Mouse (Mus musculus) cerebellum, postnatal 25 days (tissue): ENCODE results near the gene Hmgxb4.

Experiments used
- DNase-seq, 2 experiments: peaks; one replicate each; pipeline ENCODE4 v3.0.0; 2021; ENCODE audit warnings: mixed read lengths in 2 of 2

Gene Hmgxb4

DNA sequence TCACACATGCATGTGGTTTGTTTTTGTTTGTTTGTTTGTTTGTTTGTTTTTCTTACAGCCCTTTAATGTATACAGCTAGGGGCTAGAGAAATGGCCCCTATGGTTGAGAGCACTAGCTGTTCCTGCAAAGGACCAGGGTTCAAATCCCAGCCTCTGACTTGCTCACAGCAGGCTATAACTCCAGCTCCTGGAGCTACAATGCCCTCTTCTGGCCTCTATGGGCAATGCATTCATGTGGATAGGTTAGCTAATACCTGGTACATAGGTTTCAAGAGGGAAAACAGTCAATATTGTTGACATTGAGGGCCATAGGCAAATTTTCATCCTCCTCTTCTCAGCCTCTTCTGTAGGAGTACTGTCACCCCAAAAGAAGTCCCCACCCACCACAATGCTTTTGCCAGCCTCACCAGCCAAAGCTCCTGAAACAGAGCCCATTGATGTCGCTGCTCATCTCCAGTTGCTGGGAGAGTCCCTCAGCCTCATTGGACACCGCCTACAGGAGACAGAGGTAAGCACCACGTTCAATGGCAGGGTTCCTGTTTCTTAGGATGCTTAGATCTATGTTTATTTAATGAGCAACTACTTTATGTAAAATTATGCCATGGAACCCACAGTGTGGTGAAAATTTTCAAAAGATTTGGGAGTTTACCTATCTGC lies 30.6 kb downstream of the Hmgxb4 start:
- DNase-seq, result no peak

DNA sequence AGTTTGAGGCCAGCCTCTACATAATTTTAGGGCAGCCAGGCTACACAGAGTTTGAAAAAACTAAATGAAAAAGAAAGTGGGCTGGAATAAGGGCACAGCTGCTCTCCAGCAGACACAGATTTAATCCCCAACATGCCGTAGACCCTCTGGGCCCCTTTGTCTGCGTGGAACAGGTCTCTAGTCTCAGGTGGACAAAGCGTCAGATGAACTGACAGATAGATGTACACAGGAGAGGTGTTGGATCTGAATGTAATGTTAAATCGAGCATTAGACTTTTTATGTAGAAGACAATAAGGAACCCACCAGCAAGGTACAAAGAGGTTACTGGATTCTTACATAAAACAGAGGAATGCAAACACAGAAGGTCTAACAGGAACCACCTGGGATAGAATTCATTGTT lies 32.7 kb downstream of the Hmgxb4 start:
- no peak for DNase-seq

DNA sequence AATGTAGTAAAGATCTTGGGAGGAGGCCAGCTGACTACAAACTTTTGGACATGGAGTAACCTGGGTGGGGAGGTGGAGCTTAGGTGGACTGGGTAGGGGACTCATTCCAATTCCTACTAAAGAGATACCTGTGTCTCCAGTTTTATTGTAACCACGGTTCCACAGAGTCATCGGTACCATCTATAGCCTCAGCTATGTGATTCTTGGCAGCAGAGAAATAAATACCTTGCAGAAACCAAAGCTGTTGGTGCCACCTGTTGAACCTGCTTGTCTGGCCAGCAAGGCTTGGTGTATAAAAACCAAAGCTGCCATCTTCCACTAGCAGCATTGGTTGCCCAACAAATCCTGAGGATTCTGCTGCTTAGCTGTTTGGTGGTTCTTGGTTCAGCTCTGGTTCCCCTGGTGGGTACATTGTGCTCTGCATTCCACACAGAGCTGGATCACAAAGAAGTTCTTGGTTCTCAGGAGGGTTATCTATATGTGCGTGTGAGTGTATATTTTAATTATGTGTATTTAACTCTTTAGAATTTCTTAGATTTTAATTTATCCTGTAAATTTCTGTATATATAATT lies 37.4 kb downstream of the Hmgxb4 start:
- DNase-seq, result no peak

DNA sequence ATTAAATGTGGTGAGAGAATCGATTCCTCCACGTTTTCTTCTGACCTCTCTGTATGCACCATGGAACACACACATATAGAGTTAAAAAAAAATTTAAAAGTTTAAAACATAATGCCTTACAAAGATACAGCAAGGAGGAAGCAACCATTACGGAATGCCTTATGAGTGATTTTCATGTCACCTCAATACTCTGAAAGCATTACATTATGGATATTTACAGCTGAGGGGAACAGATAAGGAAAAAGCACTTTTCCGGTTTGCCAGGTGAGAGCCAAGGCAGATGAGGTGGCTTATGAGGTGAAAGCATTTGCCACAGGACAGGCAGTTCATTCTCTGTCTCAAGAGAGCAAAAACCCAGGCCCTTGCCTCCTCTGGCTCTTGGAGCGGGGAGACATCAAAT lies 39.8 kb downstream of the Hmgxb4 start:
- no peak for DNase-seq

DNA sequence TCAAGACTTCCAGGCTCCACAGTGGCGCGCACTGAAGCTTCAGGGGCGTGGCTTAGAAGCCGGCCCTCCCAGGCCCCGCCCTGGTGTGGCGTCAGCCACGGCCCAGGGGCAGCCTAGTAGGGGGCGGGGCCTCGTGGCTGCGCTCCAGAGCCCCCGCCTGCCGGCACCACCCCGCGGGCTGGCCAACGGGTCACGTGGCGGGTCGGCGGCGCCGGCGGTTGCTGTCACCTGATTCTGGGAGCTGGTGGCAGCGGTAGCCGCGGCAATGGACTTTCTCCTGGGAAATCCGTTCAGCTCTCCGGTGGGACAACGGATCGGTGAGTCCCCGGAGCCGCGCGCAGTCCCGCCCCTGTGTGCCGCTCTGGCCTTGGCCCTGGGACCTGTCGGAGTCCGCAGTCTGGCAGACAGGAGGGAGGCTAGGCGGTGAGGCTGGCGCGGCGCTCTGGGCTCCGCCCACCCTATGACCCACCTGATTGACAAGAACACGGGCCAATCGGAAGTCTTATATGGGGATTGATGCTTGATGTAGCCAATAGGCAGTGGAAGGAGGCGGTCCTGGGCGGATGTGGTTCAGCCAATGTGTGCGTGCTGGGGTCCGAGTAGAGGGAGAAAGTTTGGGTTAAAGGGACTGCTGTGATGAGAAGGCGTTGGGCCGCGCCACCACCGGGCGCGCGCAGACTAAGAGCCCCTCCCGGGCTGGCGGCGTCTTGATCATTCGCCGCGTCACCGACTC lies 40.5 kb downstream of the Hmgxb4 start, which contains the start of gene Tom1:
TSS of gene Tom1 (plus strand) at position 195 of the 733 bp plus-strand sequence.
- peak; percentile 98 to 99 for DNase-seq

DNA sequence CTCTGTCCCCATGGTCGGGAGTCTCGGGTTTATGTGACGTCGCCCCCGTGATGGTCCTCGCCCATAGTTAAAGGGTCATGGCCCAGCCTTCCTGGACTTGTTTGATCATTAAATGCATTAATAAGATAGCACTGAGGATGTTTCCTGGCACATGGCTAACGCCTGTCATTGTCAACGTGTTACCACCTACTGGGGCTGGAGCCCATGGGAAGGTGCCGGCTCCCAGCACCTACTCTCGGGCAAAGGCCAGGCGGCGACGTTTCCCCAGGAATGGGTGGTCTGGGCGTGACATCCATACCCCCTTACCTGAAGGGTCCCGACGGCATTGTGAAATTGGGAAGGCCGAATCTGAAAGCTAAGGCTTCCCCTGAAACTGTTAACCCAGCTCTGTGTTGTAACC lies 41.1 kb downstream of the Hmgxb4 start:
- DNase-seq, result no peak

DNA sequence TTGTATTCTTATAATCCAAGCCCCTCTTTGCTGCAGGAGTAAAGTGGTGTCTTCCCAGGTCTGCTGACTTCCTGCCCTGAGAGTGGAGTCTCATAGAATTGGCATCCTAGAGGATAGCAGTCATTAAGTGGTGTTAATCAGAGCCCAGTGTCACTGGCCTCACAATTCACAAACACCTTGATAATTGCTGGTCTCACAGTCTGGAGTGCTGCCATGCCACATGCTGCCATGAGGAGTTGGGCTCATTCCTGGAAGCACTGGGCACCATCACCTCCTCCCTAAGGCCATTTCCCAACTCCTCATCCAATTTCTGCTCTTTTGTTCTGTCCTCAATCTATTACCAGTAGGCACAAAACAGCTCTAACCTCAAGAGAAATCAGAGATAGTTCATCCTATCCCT lies 42.5 kb downstream of the Hmgxb4 start:
- DNase-seq, result peak in 1 of 2 experiments; percentile 57

DNA sequence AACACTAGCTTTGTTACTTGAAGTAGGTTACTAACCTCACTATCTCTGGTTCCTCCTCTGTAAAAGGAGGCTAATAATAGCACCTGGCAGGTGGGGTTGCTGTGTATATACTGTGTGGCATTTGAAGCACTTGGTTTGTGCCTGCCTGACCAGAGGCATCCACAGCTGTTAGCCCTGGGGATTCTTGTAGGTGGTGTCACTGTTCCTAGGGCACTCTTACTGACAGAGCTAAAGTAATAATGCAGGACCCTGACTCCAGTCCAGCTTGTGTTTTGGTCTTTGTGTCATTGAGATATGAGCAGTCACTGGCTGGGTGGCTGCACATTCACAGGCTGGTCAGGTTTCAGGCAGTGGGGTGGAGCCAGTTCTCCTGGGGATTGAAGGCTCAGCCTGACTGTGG lies 45.3 kb downstream of the Hmgxb4 start:
- DNase-seq, result no peak

DNA sequence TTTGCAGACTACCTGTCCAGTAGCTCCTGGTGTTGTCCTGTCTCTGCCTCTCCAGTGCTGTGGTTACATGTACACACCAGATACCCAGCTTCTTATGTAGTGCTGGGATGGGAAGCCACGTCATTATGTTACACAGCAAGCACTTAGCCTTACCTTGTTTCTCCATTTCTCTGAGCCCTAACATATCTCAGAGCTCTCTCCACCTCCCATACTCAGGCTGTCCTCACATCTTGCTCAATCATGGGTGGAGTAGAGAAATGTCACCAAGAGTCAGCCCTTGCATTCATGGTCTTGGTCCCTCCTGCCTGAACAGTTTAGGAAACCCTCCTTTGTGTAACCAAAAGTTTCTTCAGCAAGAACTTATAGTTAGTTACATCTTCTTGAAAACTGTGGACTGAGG lies 46.6 kb downstream of the Hmgxb4 start:
- DNase-seq, result no peak

DNA sequence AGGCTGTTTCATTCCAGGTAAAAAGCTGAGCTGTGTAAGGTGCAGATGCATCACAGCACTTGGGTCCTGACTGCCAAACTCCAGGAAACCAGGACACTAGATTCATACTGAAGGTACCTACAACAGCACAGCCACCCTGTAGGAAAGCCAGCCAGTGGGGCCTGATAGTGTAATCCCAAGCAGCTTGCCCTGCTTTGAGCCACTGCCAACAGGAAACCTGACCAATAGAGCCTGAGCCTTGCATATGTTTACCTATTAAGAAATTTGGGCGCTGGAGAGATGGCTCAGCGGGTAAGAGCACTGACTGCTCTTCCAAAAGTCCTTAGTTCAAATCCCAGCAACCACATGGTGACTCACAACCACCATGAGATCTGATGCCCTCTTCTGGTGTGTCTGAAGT lies 49.0 kb downstream of the Hmgxb4 start:
- peak; percentile 34 to 61 for DNase-seq

DNA sequence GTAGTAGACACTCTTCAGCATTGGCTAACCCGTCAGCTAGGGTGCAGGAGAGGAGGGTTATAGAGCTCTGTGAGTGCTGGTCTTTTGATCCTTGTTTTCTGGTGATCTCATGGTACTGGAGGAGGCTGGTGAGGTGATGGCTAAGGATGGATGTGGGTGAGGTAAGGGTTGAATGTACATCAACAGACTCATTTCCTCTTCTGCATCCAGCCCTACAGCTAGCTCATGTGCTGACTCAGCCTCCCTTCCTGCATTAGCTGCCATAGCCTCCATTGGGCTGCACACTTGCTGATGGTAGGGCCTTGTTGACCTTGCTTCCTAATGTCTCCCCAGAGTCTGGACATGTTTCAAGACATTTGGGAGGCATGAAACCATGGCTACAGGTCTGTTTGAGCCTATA lies 49.8 kb downstream of the Hmgxb4 start:
- no peak for DNase-seq

DNA sequence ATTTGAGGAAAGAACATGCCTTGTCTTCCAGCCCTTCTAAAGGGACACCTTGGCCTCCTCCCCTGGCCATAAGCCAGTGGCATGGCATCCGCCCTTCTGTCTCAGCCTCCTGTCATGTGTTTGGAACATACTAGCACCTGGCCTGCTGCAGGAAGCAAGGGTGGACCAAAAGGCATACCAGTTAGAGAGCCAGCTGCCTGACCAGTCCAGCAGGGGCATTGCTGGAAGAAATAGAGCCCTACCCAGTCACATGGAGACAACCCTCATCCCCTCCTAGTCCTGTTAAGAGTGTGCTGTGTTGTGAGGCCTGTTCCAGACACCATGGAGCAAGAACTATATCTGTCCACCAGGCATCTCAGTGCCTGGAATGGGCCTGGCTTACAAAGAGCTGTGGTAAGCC lies 53.1 kb downstream of the Hmgxb4 start:
- DNase-seq, result peak; percentile 52 to 67

DNA sequence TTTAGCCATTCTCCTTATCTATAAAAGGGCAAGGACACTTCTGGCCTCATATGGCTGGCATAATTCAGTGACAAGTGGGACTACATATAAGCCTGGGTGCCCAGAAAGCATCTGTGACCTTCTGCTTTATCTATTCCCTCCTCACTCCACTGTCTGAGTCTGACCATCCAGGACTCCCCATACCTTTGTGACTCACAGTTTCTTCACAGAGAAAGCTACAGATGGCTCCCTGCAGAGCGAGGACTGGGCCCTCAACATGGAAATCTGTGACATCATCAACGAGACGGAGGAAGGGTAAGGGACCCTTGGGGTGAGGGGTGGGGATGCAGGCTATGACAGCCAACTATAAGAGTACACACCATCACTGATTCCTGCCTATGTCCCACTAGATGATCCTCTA lies 54.6 kb downstream of the Hmgxb4 start:
- DNase-seq, result no peak

DNA sequence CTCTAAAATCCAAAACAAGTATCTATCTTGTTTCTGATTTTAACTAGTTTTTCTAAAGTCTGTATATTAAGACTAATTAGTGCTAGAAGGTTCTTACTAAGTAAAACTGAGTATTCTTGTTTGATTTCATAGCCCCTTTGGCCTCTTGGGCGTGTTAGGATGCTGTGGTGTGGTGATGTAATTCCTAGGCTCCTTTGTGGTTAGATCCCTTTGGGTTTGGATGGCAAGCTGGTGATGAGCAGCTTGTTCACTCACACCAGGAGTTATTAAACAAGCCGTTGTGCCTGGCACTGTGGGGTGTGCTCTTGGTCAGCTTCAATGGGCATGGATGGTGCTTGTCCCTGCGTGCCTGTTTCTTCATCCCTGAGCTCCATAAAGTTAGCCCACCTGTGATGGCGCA lies 60.2 kb downstream of the Hmgxb4 start:
- no peak for DNase-seq

DNA sequence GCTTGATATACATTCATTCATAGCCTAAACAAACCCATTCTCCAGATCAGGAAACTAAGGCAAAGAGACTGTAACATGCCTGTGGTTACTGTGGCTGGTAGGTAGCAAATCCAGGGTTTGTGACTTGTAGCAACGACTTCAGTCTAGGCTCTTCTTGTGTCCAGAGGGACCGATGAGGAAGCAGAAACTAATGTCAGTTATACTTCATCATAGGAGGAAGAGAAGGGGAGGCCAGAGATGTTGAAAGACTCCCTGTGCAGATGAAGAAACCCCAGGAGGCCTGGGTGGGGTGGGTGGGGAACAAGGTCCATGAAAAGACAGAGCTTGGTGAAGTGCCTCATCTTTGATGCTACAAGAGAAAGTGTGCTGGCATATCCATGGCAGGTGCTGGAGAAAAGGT lies 62.5 kb downstream of the Hmgxb4 start:
- no peak for DNase-seq

DNA sequence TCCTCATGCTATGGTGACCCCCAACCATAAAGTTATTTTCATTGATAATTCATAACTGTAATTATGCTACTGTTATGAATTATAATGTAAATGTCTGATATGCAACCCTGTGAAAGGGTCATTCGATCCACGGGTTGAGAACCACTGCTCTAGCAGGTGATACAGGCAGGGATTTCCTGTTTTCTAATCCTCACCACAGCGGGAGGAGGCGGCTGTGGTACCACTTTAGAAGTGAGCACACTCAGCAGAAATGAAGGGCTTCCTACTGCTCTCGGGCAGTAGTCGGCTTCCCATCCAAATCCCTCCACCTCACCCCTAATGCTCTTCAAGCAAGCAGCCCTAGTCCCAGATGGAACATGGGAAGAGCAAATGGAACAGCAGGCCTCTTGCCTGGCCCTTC lies 66.9 kb downstream of the Hmgxb4 start:
- DNase-seq, result no peak

DNA sequence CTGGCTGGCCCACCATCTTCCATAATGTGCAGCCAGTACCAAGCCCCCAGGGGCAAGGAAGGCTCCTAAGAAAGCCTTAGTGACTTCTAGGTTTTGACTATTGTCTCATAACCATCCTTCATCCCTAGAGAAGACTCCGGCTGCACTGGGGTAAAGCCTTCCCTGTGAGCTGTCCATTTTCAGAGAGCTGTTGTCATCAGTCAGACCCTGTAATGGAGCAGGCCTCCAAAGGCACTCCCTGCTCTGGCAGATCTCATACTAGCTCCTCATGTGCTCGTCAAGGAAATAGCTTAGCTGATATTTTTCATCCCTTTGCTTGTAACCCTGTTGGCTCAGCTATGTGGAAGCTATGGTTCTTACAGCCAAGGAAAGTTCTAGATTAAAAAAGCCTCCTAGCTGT lies 67.7 kb downstream of the Hmgxb4 start:
- no peak for DNase-seq

DNA sequence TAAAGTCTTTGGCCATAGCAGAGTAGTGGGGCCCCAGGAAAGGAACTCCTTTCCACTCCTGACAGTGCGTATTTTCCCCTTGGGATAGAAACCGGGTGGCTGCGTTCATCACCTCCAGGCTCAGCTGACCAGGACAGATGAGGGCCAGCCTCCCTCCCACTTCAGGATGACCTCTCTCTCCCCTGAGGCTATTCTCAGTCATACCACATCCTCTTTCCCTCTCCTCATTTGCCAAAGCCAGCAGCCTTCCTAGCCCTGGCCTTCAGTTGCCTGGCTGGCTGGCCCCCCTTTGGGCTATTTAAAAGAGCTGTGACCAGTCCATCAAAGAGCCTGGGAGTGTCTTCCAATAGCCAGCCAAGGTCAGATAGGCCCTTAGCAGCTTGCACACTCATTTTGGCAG lies 70.1 kb downstream of the Hmgxb4 start:
- no peak for DNase-seq

DNA sequence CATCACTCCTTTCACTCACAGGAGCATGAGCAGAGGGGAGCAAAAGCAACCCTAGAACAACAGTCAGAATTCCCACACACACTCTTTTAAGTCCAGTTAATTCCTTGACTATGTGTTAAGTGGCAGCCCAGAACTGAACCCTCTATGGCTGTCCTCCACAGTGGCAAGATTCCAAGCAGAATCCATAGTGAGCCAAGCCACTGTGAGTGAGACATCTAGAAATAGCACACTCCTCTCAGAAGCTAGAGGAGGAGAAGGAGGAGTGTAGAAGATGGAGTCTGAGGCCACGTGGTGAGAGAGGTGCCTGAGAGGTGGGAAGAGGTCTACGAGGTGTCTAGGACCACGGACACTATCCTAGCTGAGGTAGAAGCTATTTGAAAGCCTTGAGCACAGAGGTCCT lies 71.6 kb downstream of the Hmgxb4 start:
- DNase-seq, result no peak

DNA sequence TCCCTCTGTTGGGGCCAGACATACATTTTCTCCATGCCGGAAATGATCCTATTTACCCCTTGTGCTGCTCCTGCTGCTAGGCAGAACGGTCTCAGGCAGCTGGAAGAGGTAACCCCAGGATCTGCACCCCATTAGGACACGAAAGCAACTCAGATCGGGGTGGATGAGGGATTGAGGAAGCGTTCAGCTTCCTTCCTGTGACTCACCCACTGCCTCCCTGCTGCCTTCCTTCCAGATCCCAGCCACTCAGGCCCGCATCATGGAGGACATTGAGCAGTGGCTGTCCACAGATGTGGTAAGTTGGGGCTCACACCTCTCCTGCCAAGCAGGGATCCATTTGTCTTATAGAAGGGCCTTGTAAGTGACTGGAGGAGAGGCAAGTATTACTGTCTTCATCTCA lies 74.1 kb downstream of the Hmgxb4 start:
- DNase-seq, result no peak

DNA sequence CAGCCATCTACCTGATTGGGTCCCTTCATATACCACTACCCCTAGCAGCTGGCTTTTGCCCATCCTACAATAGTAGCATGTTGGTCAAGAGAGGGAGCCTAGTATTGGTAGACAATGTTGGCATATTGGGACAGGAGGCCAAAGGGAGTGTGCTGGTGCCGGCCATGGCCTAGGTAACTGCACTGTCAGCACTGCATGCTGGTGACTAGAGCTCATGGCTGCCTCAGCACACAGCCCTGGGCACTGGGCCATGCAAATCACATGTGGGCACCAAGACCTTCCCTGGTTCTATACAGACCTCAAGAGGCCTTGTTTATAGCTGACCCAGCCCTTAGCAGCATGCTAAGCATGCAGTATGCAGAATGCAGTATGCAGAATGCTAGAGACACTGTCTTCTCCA lies 77.1 kb downstream of the Hmgxb4 start:
- DNase-seq, result no peak

DNA sequence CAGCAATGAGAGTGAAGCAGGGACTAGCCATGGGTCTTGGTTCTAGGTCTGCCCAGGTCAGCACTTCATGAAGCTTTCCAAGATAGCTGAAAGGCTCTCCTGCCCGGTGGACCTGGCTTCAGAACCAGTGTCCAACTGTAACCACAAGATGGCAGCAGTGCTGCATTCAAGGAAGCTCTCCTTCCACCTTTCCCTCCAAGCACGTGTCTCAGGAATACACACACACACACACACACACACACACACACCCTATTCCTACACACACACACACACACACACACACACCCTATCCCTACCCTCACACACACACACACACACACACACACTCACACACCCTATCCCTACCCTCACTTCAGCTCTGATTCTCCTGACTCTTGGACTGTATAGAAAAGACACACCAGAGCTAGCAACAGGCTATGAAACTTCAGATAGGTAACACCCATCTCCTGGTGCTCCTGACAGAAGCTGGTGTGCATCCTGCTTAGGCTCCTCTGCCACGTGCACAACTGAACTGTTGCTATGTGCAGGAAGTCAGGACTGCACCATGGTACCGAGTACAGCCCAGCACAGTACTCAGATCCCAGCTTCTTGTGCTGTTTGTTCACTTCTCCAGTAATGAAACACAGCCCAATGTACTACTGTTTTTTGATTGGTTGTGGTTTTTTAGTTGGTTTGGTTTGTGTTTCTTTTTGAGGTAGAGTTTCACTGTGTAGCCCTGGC lies 78.6 kb downstream of the Hmgxb4 start:
- DNase-seq, result peak; percentile 80 to 89

DNA sequence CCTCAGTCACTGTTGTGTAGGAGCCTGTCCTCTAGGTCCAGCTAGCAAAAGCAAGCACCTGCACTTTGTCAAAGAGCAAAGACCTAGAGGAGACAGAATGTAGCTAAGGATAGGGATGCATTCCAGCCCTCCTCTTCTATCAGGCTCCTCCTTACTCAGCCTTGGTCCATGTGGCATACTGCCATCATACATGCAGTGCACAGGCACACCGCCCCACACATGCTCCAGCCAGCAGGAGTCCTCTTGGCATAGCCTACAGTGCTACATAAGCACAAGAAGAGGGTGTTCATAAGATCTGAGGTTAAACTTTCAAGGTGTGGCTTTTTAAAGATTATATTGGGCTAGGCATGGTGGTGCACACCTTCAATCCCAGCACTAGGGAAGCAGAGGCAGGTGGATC lies 81.7 kb downstream of the Hmgxb4 start:
- DNase-seq, result no peak

DNA sequence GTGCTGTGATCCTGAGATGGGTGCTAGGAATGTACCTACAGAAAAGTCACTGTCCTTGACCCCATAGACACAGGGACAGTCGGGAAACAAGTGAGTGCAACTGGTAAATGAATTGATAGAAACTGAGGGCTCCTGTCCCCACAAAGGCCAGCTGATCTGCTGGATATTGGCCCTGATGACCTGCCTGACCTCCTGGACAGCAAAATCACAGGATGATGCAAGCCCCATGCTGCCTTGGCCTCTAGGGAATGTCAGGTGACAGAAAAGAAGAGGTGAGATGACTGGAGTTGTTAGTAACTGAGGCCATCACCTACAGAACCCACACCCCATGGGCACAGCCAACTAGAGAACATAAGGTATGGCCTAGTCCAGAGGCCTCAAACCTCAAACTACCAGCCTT lies 85.1 kb downstream of the Hmgxb4 start:
- DNase-seq, result no peak
